Mouse (Mus musculus) midbrain, embryonic 13.5 days (tissue): ENCODE results near the gene Pcgf2. TPM values are rescaled to one million over a fixed set of nuclear protein-coding genes. Genes with fewer than 3 reads are reported as not detected.
A peak's percentile ranks its signal among the peaks of the same experiment; 100 is the strongest.
"Not testable (repeated sequence)": the region's sequence is repeated elsewhere in the genome, so short reads cannot be mapped to it uniquely, and the experiment has no call there.

Experiments
- ATAC-seq: fragments of 200-750 bp; cut with Nextera tagmentation; 2 replicates; pipeline ENCODE4 v1.8.0; 2017; ENCODE audit warnings: mild to moderate bottlenecking, moderate TSS enrichment, moderate library complexity
- H3K27ac ChIP-seq: fragments of 300-500 bp; sonication (generic); 2 replicates; pipeline ENCODE4 v1.5.1; 2015; ENCODE audit warnings: inconsistent platforms, mild to moderate bottlenecking, moderate library complexity
- H3K27me3 ChIP-seq: fragments of 300-500 bp; sonication (generic); 2 replicates; pipeline ENCODE4 v1.6.1; 2015; ENCODE audit warnings: mild to moderate bottlenecking, inconsistent platforms
- H3K36me3 ChIP-seq: fragments of 300-500 bp; sonication (generic); 2 replicates; pipeline ENCODE4 v1.6.1; 2015; ENCODE audit warnings: mild to moderate bottlenecking, inconsistent platforms
- H3K4me1 ChIP-seq: fragments of 300-500 bp; sonication (generic); replicated peaks from 2 replicates; pipeline ENCODE4 v1.6.1; 2015; ENCODE audit warnings: inconsistent platforms
- H3K4me2 ChIP-seq: fragments of 300-500 bp; sonication (generic); replicated peaks from 2 replicates; pipeline ENCODE4 v1.6.1; 2015; ENCODE audit warnings: moderate library complexity, mild to moderate bottlenecking, inconsistent platforms
- H3K4me3 ChIP-seq: fragments of 300-500 bp; sonication (generic); replicated peaks from 2 replicates; pipeline ENCODE4 v1.5.1; 2015; ENCODE audit warnings: mild to moderate bottlenecking, inconsistent platforms
- H3K9ac ChIP-seq: fragments of 300-500 bp; sonication (generic); replicated peaks from 2 replicates; pipeline ENCODE4 v1.6.1; 2015; ENCODE audit warnings: mild to moderate bottlenecking, inconsistent platforms
- H3K9me3 ChIP-seq: fragments of 300-500 bp; sonication (generic); 2 replicates; pipeline ENCODE4 v1.6.1; 2016; ENCODE audit warnings: mild to moderate bottlenecking, inconsistent platforms
- WGBS: fragments of 180-500 bp; shearing (Covaris S2); methylation state at CpG from one replicate; pipeline ENCODE4 v1.1.7; 2015; 5-methylcytosine and 5-hydroxymethylcytosine counted together
- polyA plus RNA-seq: library from polyadenylated mRNA; unstranded; fragments of >200 nt; fragmentation: Nextera tagmentation; extraction: Ambion mirVana; gene quantifications from 2 replicates; pipeline ENCODE4 v1.2.1, GENCODE M21; 2015

The Pcgf2 gene
- polyA plus RNA-seq, 1 experiment from 2014 or later, result 25.3 TPM

GRCm38 (mm10) chr11:97714784-97715760 is 14.8 kb upstream of the Pcgf2 start:
- no peak overlapping the region for H3K27ac ChIP-seq
- no peak for ATAC-seq
- H3K27me3 ChIP-seq, result no peaks in the 10 kb centered on the region
- no peak overlapping the region for H3K9ac ChIP-seq
- no peaks in the 10 kb centered on the region for H3K9me3 ChIP-seq
- H3K4me2 ChIP-seq, result no peak overlapping the region
- 93% methylated on average over 14 of the region's 14 CpGs for WGBS
- peaks cover 83% of the 10 kb centered on the region for H3K36me3 ChIP-seq
- H3K4me1 ChIP-seq, result no peaks in the 10 kb centered on the region
- H3K4me3 ChIP-seq, result no peak overlapping the region

GRCm38 (mm10) chr11:97714356-97714755 is 14.1 kb upstream of the Pcgf2 start:
- no peaks in the 10 kb centered on the region for H3K27me3 ChIP-seq
- no peaks in the 10 kb centered on the region for H3K9me3 ChIP-seq
- no peaks in the 10 kb centered on the region for H3K4me1 ChIP-seq
- WGBS, result 94% methylated on average over 3 of the region's 3 CpGs
- no peak overlapping the region for H3K27ac ChIP-seq
- ATAC-seq, result no peak
- H3K36me3 ChIP-seq, result peaks cover 77% of the 10 kb centered on the region
- no peak overlapping the region for H3K9ac ChIP-seq
- no peak overlapping the region for H3K4me2 ChIP-seq
- no peak overlapping the region for H3K4me3 ChIP-seq

- no peak for ATAC-seq
- H3K27me3 ChIP-seq, result no peaks in the 10 kb centered on the region
- H3K9me3 ChIP-seq, result no peaks in the 10 kb centered on the region
- no peak overlapping the region for H3K27ac ChIP-seq
- H3K4me2 ChIP-seq, result no peak overlapping the region
- no peak overlapping the region for H3K9ac ChIP-seq
- WGBS, result 88% methylated on average over 8 of the region's 8 CpGs
- no peak overlapping the region for H3K4me3 ChIP-seq
- peaks cover 76% of the 10 kb centered on the region for H3K36me3 ChIP-seq
- H3K4me1 ChIP-seq, result no peaks in the 10 kb centered on the region
Observed at GRCm38 (mm10) chr11:97713896-97714295, 13.6 kb upstream of the Pcgf2 start.

- no peak for ATAC-seq
- H3K4me3 ChIP-seq, result no peak overlapping the region
- H3K9me3 ChIP-seq, result no peaks in the 10 kb centered on the region
- no peaks in the 10 kb centered on the region for H3K4me1 ChIP-seq
- no peaks in the 10 kb centered on the region for H3K27me3 ChIP-seq
- WGBS, result 89% methylated on average over 15 of the region's 15 CpGs
- H3K27ac ChIP-seq, result no peak overlapping the region
- no peak overlapping the region for H3K4me2 ChIP-seq
- H3K36me3 ChIP-seq, result peaks cover 74% of the 10 kb centered on the region
- no peak overlapping the region for H3K9ac ChIP-seq
Observed at GRCm38 (mm10) chr11:97712286-97712685, 12.0 kb upstream of the Pcgf2 start.

DNA sequence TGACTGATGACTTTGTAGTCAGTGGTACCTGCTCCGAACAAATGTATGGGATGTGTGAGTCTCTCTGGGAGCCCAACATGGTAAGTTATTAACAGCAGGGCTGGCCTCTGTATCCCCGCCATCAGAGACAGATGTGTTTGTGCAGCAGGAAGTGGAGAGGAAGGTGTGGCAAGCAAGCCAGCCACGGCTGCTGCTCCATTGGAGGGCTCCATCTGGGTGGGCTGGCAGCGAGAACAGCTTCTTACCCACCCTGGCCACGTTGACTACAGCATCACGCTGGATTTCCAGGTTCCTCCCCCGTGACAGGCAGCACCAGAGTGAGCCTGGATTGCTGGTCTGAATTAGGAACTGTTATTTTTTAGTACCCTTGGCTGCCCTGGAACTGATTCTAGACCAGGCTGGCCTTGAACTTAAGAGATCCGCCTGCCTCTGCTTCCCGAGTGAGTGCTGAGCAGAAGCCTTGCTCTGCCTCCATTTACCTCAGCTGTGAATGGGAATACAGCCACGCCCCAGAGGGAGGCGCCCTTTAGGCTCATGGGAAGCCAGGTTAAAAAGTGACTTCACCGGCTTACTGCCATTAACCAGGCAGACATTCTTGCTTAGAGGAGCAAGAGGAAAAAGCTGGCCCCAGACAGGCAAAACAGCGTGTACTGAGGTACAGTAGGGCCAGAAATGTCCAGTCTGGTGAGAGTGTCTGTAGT is 11.1 kb upstream of the Pcgf2 start:
- Histone ChIP-seq H3K4me2 (no peak overlapping the region), H3K27me3 (no peaks in the 10 kb centered on the region), H3K27ac (no peak overlapping the region), H3K9ac (no peak overlapping the region), H3K4me3 (no peak overlapping the region), H3K4me1 (no peaks in the 10 kb centered on the region), H3K9me3 (no peaks in the 10 kb centered on the region), H3K36me3 (peaks cover 77% of the 10 kb centered on the region)
- no peak for ATAC-seq
- WGBS, result 91% methylated on average over 13 of the region's 13 CpGs

DNA sequence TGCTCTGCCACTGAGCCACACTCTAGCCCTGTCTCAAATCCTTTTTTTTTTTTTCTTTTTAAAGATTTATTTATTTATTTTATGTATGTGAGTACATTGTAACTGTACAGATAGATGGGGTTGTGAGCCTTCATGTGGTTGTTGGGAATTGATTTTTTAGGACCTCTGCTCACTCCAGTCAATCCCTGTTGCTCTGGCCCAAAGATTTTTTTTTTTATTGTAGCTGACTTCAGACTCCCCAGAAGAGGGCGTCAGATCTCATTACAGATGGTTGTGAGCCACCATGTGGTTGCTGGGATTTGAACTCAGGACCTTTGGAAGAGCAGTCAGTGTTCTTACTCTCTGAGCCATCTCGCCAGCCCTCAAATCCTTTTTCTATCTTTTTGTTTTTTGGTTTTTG is 9.8 kb upstream of the Pcgf2 start:
- not testable (repeated sequence) for H3K4me3 ChIP-seq, H3K9me3 ChIP-seq, H3K4me1 ChIP-seq, ATAC-seq, H3K27me3 ChIP-seq, H3K27ac ChIP-seq, H3K4me2 ChIP-seq, H3K9ac ChIP-seq
- 78% methylated on average over 2 of the region's 2 CpGs for WGBS
- H3K36me3 ChIP-seq, result peaks cover 79% of the 10 kb centered on the region

DNA sequence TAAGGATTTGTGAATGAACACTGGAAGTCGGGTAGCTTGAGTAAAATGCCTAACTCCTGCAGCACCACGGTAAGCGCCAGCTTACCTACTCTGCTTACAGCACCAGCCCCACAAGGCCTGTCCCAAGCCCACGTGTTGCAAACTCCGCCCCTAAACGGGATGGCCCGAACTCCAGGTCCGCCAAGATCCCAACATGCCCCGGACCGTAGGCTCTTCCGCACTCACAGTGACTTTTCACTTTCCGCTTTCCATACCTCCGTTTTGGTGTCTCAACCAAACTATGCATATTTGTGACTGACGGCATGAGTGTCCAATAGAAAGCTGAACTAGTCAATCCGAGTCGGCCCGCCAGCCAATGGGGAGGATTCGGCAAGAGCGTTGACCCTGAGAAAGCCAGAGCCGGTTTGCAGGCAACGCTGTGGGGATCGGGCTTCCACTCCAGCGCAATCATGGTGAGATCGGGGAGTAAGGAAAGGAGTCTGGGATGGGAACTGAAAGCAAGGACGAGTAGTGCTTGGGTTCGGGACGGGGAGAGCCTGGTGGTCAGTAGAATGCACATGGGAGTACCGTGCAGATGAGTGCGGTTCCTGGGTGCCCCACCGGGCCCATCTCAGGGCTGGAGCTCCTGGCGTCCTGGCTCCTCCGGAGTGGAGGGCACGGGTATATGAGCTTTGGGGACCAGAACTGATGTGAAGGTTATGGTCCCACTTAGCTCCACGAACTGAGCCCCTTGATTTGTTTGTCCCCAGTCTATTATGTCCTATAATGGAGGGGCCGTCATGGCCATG is 2.9 kb upstream of the Pcgf2 start, which contains the start of gene Psmb3:
Psmb3 (plus strand) TSS at position 361 of the 788 bp plus-strand sequence.
- peak within 1 kb of the TSS; percentile 77 for H3K4me3 ChIP-seq
- under 1% methylated on average over 35 of the region's 35 CpGs for WGBS
- peak within 1 kb of the TSS; percentile 88 for H3K9ac ChIP-seq
- peaks cover 28% of the 10 kb centered on the region for H3K36me3 ChIP-seq
- H3K9me3 ChIP-seq, result no peaks in the 10 kb centered on the region
- peak within 1 kb of the TSS; percentile 94 for H3K4me2 ChIP-seq
- ATAC-seq, result peak; percentile 90
- H3K27ac ChIP-seq, result peak within 1 kb of the TSS; percentile 85
- peaks cover 31% of the 10 kb centered on the region for H3K4me1 ChIP-seq
- no peaks in the 10 kb centered on the region for H3K27me3 ChIP-seq

DNA sequence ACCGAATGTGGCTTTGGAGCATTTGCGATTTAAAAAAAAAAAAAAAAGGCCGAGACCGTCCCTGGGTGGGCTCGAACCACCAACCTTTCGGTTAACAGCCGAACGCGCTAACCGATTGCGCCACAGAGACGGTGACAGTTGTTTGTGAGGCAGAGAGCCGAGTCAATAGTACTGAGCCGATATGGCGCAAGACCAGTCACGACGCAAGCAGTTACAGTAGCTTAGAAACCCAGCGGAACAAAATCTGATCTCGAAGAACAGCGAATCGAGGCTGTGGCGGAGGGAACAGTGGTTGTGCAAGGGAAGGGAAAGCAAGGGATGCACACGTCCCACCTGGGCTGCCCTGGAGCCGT is 2.1 kb upstream of the Pcgf2 start:
- H3K4me3 ChIP-seq, result peak overlapping the region; percentile 77
- H3K27me3 ChIP-seq, result no peaks in the 10 kb centered on the region
- H3K36me3 ChIP-seq, result peaks cover 20% of the 10 kb centered on the region
- under 1% methylated on average over 24 of the region's 24 CpGs for WGBS
- H3K4me2 ChIP-seq, result peak overlapping the region; percentile 94
- no peaks in the 10 kb centered on the region for H3K9me3 ChIP-seq
- peak overlapping the region; percentile 85 for H3K27ac ChIP-seq
- no peak for ATAC-seq
- H3K9ac ChIP-seq, result peak overlapping the region; percentile 64
- peaks cover 40% of the 10 kb centered on the region for H3K4me1 ChIP-seq

DNA sequence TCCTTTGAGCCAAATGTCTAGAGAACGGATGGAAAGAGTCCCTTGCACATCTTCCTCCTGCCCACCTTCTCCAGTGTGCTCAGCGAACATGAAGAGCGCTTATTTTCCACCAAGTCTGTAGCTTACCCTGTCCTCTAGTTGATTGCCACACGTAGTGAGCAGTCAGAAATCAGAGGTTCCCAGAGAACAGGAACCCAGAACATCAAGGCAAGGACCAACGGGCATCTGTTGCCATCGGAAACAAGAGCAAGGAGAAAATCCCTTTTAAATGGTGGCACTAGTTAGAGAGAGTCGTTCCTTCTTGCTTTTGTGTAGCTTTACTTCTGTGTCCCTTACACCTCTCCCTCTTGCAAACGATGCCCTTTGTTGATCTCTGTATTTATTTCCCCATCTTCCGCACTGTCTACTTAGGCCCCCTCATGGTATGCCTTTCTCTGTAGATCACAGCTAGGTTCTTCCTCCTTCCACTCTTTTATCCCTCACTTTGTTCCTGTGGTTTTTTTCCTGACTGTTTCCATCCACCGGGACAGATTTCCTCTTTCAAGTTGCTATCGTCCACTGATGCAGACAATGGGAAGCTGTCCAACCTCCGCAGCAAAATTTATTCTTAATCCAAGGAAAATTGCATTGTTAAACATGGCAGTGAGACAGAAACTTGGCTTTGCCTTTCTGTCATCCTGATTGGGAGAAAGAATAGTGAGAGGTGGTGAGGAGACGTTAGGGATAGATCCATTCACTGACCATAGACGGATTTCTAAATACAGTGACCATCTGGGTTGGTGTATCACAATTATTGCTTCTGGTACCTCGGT is 1.5 kb upstream of the Pcgf2 start:
- Histone ChIP-seq H3K4me2 (peak overlapping the region; percentile 94), H3K27me3 (no peaks in the 10 kb centered on the region), H3K27ac (peak overlapping the region; percentile 85; the same call in 1 of the 2 replicates), H3K4me1 (peaks cover 45% of the 10 kb centered on the region), H3K36me3 (peaks cover 15% of the 10 kb centered on the region), H3K9ac (peak overlapping the region; percentile 96), H3K9me3 (no peaks in the 10 kb centered on the region), H3K4me3 (peak overlapping the region; percentile 77)
- no peak for ATAC-seq
- WGBS, result 44% methylated on average over 15 of the region's 15 CpGs

DNA sequence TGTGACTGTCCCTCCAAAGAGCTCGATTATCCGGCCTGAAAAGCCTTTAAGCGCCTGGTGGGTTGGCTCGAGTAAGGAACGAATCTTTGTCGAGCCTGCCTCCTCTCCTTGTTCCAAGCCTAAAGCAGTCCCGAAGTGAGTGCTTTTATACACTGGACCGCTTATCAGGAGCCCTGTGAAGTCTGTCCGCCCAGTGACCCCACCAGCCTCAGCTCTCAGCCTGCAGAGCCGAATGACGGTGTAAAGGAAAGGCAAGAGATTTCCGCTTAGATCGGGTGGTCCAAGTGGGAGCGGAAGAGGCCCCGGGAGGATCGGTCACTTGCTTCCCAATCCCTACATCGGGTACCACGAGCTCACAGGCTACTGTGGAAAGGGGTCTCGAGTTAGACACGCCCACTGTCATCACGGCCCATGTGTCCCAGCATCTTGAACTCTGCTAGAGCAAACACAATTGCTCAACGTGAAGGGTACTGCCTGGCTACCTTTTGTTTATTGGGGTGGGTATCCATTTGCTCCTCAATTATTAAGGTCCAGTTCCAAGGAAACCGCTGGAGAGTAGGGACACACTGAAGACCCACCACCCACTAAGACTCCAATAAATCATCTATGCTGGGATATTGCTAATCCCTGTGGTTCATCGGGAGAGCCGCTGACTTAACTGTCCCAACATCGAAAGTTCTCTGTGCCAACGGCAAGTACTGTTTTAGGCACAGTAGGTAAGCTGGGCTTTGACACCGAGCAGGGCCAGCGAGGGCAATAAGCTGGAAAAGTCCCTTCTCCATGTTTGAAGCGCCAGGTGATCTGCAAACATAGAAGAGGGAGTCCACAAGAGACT is 666 bp upstream of the Pcgf2 start:
- H3K4me3 ChIP-seq, result peak overlapping the region; percentile 77
- peak overlapping the region; percentile 99 for H3K27ac ChIP-seq
- H3K9ac ChIP-seq, result peak overlapping the region; percentile 96
- ATAC-seq, result no peak
- H3K27me3 ChIP-seq, result no peaks in the 10 kb centered on the region
- 18% methylated on average over 30 of the region's 30 CpGs for WGBS
- H3K4me2 ChIP-seq, result peak overlapping the region; percentile 94
- H3K36me3 ChIP-seq, result peaks cover 6% of the 10 kb centered on the region
- H3K9me3 ChIP-seq, result no peaks in the 10 kb centered on the region
- H3K4me1 ChIP-seq, result peaks cover 54% of the 10 kb centered on the region
